Mouse (Mus musculus) MEL (cell line): ENCODE results near the gene Rabggta. TPM values are rescaled to one million over a fixed set of nuclear protein-coding genes. Genes with fewer than 3 reads are reported as not detected.
A peak's percentile ranks its signal among the peaks of the same experiment; 100 is the strongest.

Experiments
- DNase-seq: peaks from one replicate; pipeline ENCODE4 v3.0.0; 2011; ENCODE audit warnings: low read depth, low spot score
- H3K27ac ChIP-seq: 2 replicates; pipeline ENCODE4 v1.5.1; 2012; ENCODE audit warnings: low read depth, mild to moderate bottlenecking, control low read depth, low read length, moderate library complexity; ENCODE audit not compliant: control insufficient read depth
- H3K27me3 ChIP-seq, 2 experiments: fragments of 150-350 bp in 1 of 2; sonication (generic) in 1 of 2; 2 replicates each; pipeline ENCODE4 v1.6.1; 2012; ENCODE audit warnings: low read length in 2 of 2, mild to moderate bottlenecking in 2 of 2, improper control_type of control experiment in 1 of 2, moderate library complexity in 1 of 2; ENCODE audit not compliant: insufficient read depth in 2 of 2, control insufficient read depth in 1 of 2
- H3K36me3 ChIP-seq, 2 experiments: 2 replicates each; pipeline ENCODE4 v1.6.1; 2012 to 2014; ENCODE audit warnings: low read length in 2 of 2, improper control_type of control experiment in 1 of 2, inconsistent platforms in 1 of 2, mild to moderate bottlenecking in 1 of 2; ENCODE audit not compliant: insufficient read depth in 2 of 2, control insufficient read depth in 1 of 2
- H3K4me1 ChIP-seq, 2 experiments: fragments of 150-350 bp in 1 of 2; sonication (generic) in 1 of 2; 2 replicates each; pipeline ENCODE4 v1.6.1; 2012; ENCODE audit warnings: low read length in 2 of 2, improper control_type of control experiment in 1 of 2, mild to moderate bottlenecking in 1 of 2; ENCODE audit not compliant: insufficient read depth in 2 of 2, control insufficient read depth in 1 of 2
- H3K4me3 ChIP-seq, 2 experiments: fragments of 150-350 bp in 1 of 2; sonication (generic) in 1 of 2; 2 replicates each; pipeline ENCODE4 v1.5.1; 2012; ENCODE audit warnings: low read depth in 2 of 2, low read length in 2 of 2, mild to moderate bottlenecking in 2 of 2, moderate library complexity in 2 of 2, control low read depth in 1 of 2, improper control_type of control experiment in 1 of 2; ENCODE audit not compliant: control insufficient read depth in 1 of 2, insufficient read depth in 1 of 2
- H3K79me2 ChIP-seq: 2 replicates; pipeline ENCODE4 v1.6.1; 2012; ENCODE audit warnings: mild to moderate bottlenecking, low read length, moderate library complexity; ENCODE audit not compliant: control insufficient read depth, poor library complexity, insufficient read depth
- H3K9ac ChIP-seq: 2 replicates; pipeline ENCODE4 v1.6.1; 2012; ENCODE audit warnings: low read depth, mild to moderate bottlenecking, control low read depth, low read length, moderate library complexity; ENCODE audit not compliant: control insufficient read depth, poor library complexity, severe bottlenecking
- H3K9me3 ChIP-seq: fragments of 150-350 bp; sonication (generic); replicated peaks from 2 replicates; pipeline ENCODE4 v1.6.1; 2012; ENCODE audit warnings: mild to moderate bottlenecking, low read length, improper control_type of control experiment, moderate library complexity; ENCODE audit not compliant: insufficient read depth
- CHD1 ChIP-seq: IDR thresholded peaks from 2 replicates; pipeline ENCODE4 v1.6.1; 2012; ENCODE audit warnings: low read depth, mild to moderate bottlenecking, inconsistent platforms, low read length, improper control_type of control experiment
- CHD2 ChIP-seq: IDR thresholded peaks from 2 replicates; pipeline ENCODE4 v1.6.1; 2011; ENCODE audit warnings: low read length, improper control_type of control experiment
- CTCF ChIP-seq, 3 experiments: IDR thresholded peaks in 2 of 3; conservative IDR thresholded peaks in 1 of 3; 2 replicates each; pipeline ENCODE4 v1.5.1; 2011 to 2012; ENCODE audit warnings: low read length in 3 of 3, low read depth in 2 of 3, mild to moderate bottlenecking in 2 of 3, improper control_type of control experiment in 1 of 3, inconsistent platforms in 1 of 3, mixed read lengths in 1 of 3, moderate library complexity in 1 of 3; ENCODE audit not compliant: control insufficient read depth in 1 of 3, insufficient read depth in 1 of 3, poor library complexity in 1 of 3, severe bottlenecking in 1 of 3
- E2F4 ChIP-seq: IDR thresholded peaks from 2 replicates; pipeline ENCODE4 v1.6.1; 2011; ENCODE audit warnings: low read depth, low read length, improper control_type of control experiment, borderline replicate concordance
- ELF1 ChIP-seq: IDR thresholded peaks from 2 replicates; pipeline ENCODE4 v1.6.1; 2014; ENCODE audit warnings: low read depth, mild to moderate bottlenecking, inconsistent platforms, low read length, improper control_type of control experiment, moderate library complexity
- EP300 ChIP-seq, 2 experiments: IDR thresholded peaks; 2 replicates each; pipeline ENCODE4 v1.6.1; 2011; ENCODE audit warnings: improper control_type of control experiment in 2 of 2, low read length in 2 of 2, low read depth in 1 of 2, mild to moderate bottlenecking in 1 of 2
- ETS1 ChIP-seq: IDR thresholded peaks from 2 replicates; pipeline ENCODE4 v1.6.1; 2012; ENCODE audit warnings: low read depth, mild to moderate bottlenecking, inconsistent platforms, low read length, improper control_type of control experiment, moderate library complexity
- GABPA ChIP-seq: IDR thresholded peaks from 2 replicates; pipeline ENCODE4 v1.6.1; 2012; ENCODE audit warnings: low read depth, mild to moderate bottlenecking, inconsistent platforms, low read length, improper control_type of control experiment, moderate library complexity
- HCFC1 ChIP-seq: IDR thresholded peaks from 2 replicates; pipeline ENCODE4 v1.6.1; 2012; ENCODE audit warnings: low read depth, mild to moderate bottlenecking, inconsistent platforms, low read length, improper control_type of control experiment, moderate library complexity
- JUND ChIP-seq: IDR thresholded peaks from 2 replicates; pipeline ENCODE4 v1.6.1; 2011; ENCODE audit warnings: low read depth, mild to moderate bottlenecking, improper control_type of control experiment, low read length
- KAT2A ChIP-seq: conservative IDR thresholded peaks from 2 replicates; pipeline ENCODE4 v1.6.1; 2012; ENCODE audit warnings: low read depth, low read length, improper control_type of control experiment, inconsistent platforms
- MAFK ChIP-seq: IDR thresholded peaks from 2 replicates; pipeline ENCODE4 v1.6.1; 2011; ENCODE audit warnings: low read depth, mild to moderate bottlenecking, low read length, improper control_type of control experiment, borderline replicate concordance
- MAX ChIP-seq: IDR thresholded peaks from 2 replicates; pipeline ENCODE4 v1.6.1; 2011; ENCODE audit warnings: low read length, improper control_type of control experiment
- MAZ ChIP-seq: IDR thresholded peaks from 2 replicates; pipeline ENCODE4 v1.6.1; 2012; ENCODE audit warnings: low read depth, mild to moderate bottlenecking, inconsistent platforms, low read length, improper control_type of control experiment
- MEF2A ChIP-seq: IDR thresholded peaks from 2 replicates; pipeline ENCODE4 v1.6.1; 2014; ENCODE audit warnings: low read depth, mild to moderate bottlenecking, inconsistent platforms, low read length, improper control_type of control experiment; ENCODE audit not compliant: poor library complexity, insufficient replicate concordance, severe bottlenecking; ENCODE audit errors: extremely low read depth
- MXI1 ChIP-seq: IDR thresholded peaks from 2 replicates; pipeline ENCODE4 v1.6.1; 2011; ENCODE audit warnings: mild to moderate bottlenecking, low read depth, low read length, improper control_type of control experiment
- MYB ChIP-seq: IDR thresholded peaks from 2 replicates; pipeline ENCODE4 v1.6.1; 2011; ENCODE audit warnings: mild to moderate bottlenecking, low read depth, low read length, improper control_type of control experiment
- MYC ChIP-seq: IDR thresholded peaks from 2 replicates; pipeline ENCODE4 v1.6.1; 2011; ENCODE audit warnings: low read depth, mild to moderate bottlenecking, low read length, improper control_type of control experiment, moderate library complexity
- NELFE ChIP-seq: IDR thresholded peaks from 2 replicates; pipeline ENCODE4 v1.6.1; 2011; ENCODE audit warnings: low read depth, low read length, improper control_type of control experiment
- POLR2A ChIP-seq, 2 experiments: IDR thresholded peaks; 2 replicates each; pipeline ENCODE4 v1.6.1; 2011 to 2012; ENCODE audit warnings: low read length in 2 of 2, mild to moderate bottlenecking in 2 of 2, control low read depth in 1 of 2, improper control_type of control experiment in 1 of 2, low read depth in 1 of 2, moderate library complexity in 1 of 2; ENCODE audit not compliant: control insufficient read depth in 1 of 2, insufficient read depth in 1 of 2, poor library complexity in 1 of 2
- POLR2AphosphoS2 ChIP-seq: IDR thresholded peaks from 2 replicates; pipeline ENCODE4 v1.6.1; 2011; ENCODE audit warnings: low read length, improper control_type of control experiment
- RAD21 ChIP-seq: IDR thresholded peaks from 2 replicates; pipeline ENCODE4 v1.6.1; 2011; ENCODE audit warnings: mild to moderate bottlenecking, low read depth, low read length, improper control_type of control experiment
- RCOR1 ChIP-seq: IDR thresholded peaks from 2 replicates; pipeline ENCODE4 v1.6.1; 2012; ENCODE audit warnings: low read depth, mild to moderate bottlenecking, inconsistent platforms, low read length, improper control_type of control experiment
- SIN3A ChIP-seq: IDR thresholded peaks from 2 replicates; pipeline ENCODE4 v1.6.1; 2012; ENCODE audit warnings: low read length, improper control_type of control experiment, inconsistent platforms
- TBP ChIP-seq: IDR thresholded peaks from 2 replicates; pipeline ENCODE4 v1.8.0; 2011; ENCODE audit warnings: low read depth, low read length, improper control_type of control experiment
- TCF12 ChIP-seq: IDR thresholded peaks from 2 replicates; pipeline ENCODE4 v1.6.1; 2014; ENCODE audit warnings: low read depth, mild to moderate bottlenecking, inconsistent platforms, low read length, improper control_type of control experiment, moderate library complexity
- UBTF ChIP-seq: IDR thresholded peaks from 2 replicates; pipeline ENCODE4 v1.6.1; 2012; ENCODE audit warnings: low read depth, mild to moderate bottlenecking, inconsistent platforms, low read length, improper control_type of control experiment, moderate library complexity, borderline replicate concordance; ENCODE audit not compliant: insufficient read depth
- ZC3H11A ChIP-seq: IDR thresholded peaks from 2 replicates; pipeline ENCODE4 v1.6.1; 2012; ENCODE audit warnings: low read depth, mild to moderate bottlenecking, inconsistent platforms, low read length, improper control_type of control experiment
- ZMIZ1 ChIP-seq: IDR thresholded peaks from 2 replicates; pipeline ENCODE4 v1.6.1; 2012; ENCODE audit warnings: low read depth, mild to moderate bottlenecking, inconsistent platforms, low read length, improper control_type of control experiment, moderate library complexity
- ZNF384 ChIP-seq: IDR thresholded peaks from 2 replicates; pipeline ENCODE4 v1.6.1; 2012; ENCODE audit warnings: low read depth, mild to moderate bottlenecking, inconsistent platforms, low read length, improper control_type of control experiment
- polyA plus RNA-seq, 2 experiments: library from polyadenylated mRNA; stranded (reverse) in 1 of 2; unstranded in 1 of 2; fragments of >175 nt in 1 of 2; fragments of >200 nt in 1 of 2; gene quantifications; 2 replicates each; pipeline versions ENCODE4 v1.2.1 to v1.2.4; 2012; ENCODE audit warnings: low replicate concordance in 2 of 2, low read depth in 1 of 2; ENCODE audit not compliant: insufficient read length in 2 of 2, insufficient read depth in 1 of 2, missing spikeins in 1 of 2
- total RNA-seq: library from RNA; depleted of rRNA; stranded (reverse); fragments of 300-350 nt; gene quantifications from 2 replicates; pipeline ENCODE4 v1.2.3, GENCODE M21; 2012

Rabggta gene
- total and polyA plus RNA-seq, 3 experiments: 22.8 to 32.0 TPM; not detected in 1

- DNase-seq: peak; percentile 100
- no peak for TF ChIP-seq ZC3H11A
- TF ChIP-seq TCF12: 0 out of 2 replicates have a peak, but pooled peaks have one; percentile 23
- peak; percentile 80 for TF ChIP-seq NELFE
- TF ChIP-seq GABPA: no peak; the same call in 1 of the 2 replicates
- peak; percentile 64 for TF ChIP-seq MYB
- peak; percentile 82 for TF ChIP-seq POLR2AphosphoS2
- TF ChIP-seq MXI1: peak; percentile 97
- TF ChIP-seq POLR2A (IDR thresholded peaks at IDR 0.05; ENCODE audit: control insufficient read depth in 1 of 2, insufficient read depth in 1 of 2, low read depth in 1 of 2, low read length in 2 of 2, poor library complexity in 1 of 2): peak; percentile 40 to 74; a peak in 1 of 4 replicates
- TF ChIP-seq ZMIZ1: 0 out of 2 replicates have a peak, but pooled peaks have one; percentile 50
- no peak for TF ChIP-seq UBTF
- peak; percentile 44 to 54 for TF ChIP-seq EP300 (IDR thresholded peaks at IDR 0.05; ENCODE audit: low read depth in 1 of 2, low read length in 2 of 2)
- peak; percentile 15; the same call in 1 of the 2 replicates for TF ChIP-seq RCOR1
- TF ChIP-seq ELF1: peak; percentile 83
- no peak for TF ChIP-seq RAD21
- peak; percentile 69 for TF ChIP-seq ETS1
- TF ChIP-seq MAFK: no peak
- no peak for TF ChIP-seq JUND
- peak; percentile 100 for TF ChIP-seq KAT2A
- TF ChIP-seq MYC: peak; percentile 97
- TF ChIP-seq TBP: peak; percentile 49
- no peak for TF ChIP-seq MAZ
- TF ChIP-seq SIN3A: peak; percentile 98
- peak; percentile 53 for TF ChIP-seq ZNF384
- no peak for TF ChIP-seq MEF2A
- no peak for TF ChIP-seq CTCF (IDR thresholded peaks at IDR 0.05 in 2 of 3, conservative IDR thresholded peaks at IDR 0.05 in 1 of 3; ENCODE audit: control insufficient read depth in 1 of 3, insufficient read depth in 1 of 3, low read depth in 2 of 3, low read length in 3 of 3, poor library complexity in 1 of 3, severe bottlenecking in 1 of 3)
- TF ChIP-seq E2F4: 0 out of 2 replicates have a peak, but pooled peaks have one; percentile 50
- TF ChIP-seq CHD2: peak; percentile 72
- peak; percentile 96 for TF ChIP-seq MAX
- TF ChIP-seq HCFC1: peak; percentile 97
- TF ChIP-seq CHD1: no peak
- Histone ChIP-seq H3K27ac (peak within 1 kb of the TSS; percentile 93), H3K4me1 (peaks cover 7 to 15% of the 10 kb centered on the region in 2 experiments; a peak in 3 of 4 replicates), H3K27me3 (no peaks in the 10 kb centered on the region), H3K79me2 (peaks cover 30% of the 10 kb centered on the region), H3K9me3 (no peaks in the 10 kb centered on the region), H3K36me3 (peaks cover 0 to 37% of the 10 kb centered on the region in 2 experiments; a peak in 2 of 4 replicates), H3K4me3 (peak within 1 kb of the TSS; percentile 69 to 70), H3K9ac (peak within 1 kb of the TSS; percentile 78)
Observed at GRCm38 (mm10) chr14:55671833-55672740, 50.0 kb downstream of the Rabggta start, which contains the start of the genes Gmpr2 and Nedd8. TSS of gene Gmpr2 (plus strand) at chr14:55671941. TSS of gene Nedd8 (minus strand) at chr14:55672124.
